Mouse (Mus musculus) cerebellum, adult 2 months (tissue): ENCODE data around the gene Mob3b.

Source experiments
- CTCF ChIP-seq: fragments of 200-500 bp; IDR thresholded peaks from 2 replicates; pipeline ENCODE4 v1.5.1; 2011; ENCODE audit warnings: low read depth, mild to moderate bottlenecking, control low read depth, low read length, moderate library complexity, borderline replicate concordance; ENCODE audit not compliant: insufficient read depth
- POLR2A ChIP-seq: fragments of 200-500 bp; IDR thresholded peaks from 2 replicates; pipeline ENCODE4 v1.6.1; 2011; ENCODE audit warnings: low read length, control low read depth, borderline replicate concordance; ENCODE audit not compliant: insufficient read depth

DNA sequence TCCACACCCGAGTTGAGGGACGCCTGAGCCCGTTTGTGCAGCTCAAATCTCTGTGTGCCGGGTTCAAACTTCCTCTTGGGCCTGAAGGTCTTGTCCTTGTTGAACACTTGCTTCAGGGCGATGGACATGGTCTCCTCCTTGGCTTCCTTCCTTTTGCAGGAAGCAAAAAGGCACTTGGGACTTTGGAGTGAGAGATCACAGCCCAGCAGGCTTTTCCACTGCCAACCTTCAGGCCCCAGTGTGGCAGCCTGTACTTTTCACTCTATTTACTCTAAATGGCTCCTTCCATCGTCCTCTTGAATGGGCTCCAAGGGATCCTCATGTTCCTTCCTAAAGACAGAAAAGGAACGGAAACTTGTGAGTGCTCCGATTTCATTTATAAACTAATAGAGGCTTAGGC, 73.2 kb downstream of the Mob3b start:
- TF ChIP-seq CTCF (no peak), POLR2A (no peak)
